Mouse (Mus musculus) stomach, postnatal 0 days (tissue): ENCODE measurements around the gene Timm10. TPM values are rescaled to one million over a fixed set of nuclear protein-coding genes. Genes with fewer than 3 reads are reported as not detected.

Source experiments
- ATAC-seq: fragments of 200-750 bp; cut with Nextera tagmentation; 2 replicates; pipeline ENCODE4 v1.8.0; 2017; ENCODE audit not compliant: low FRiP score, low TSS enrichment
- DNase-seq: peaks from one replicate; pipeline ENCODE4 v3.0.0-alpha.2; 2016; ENCODE audit warnings: low spot score
- H3K27ac ChIP-seq: fragments of 300-500 bp; sonication (generic); replicated peaks from 2 replicates; pipeline ENCODE4 v1.5.1; 2014; ENCODE audit warnings: mild to moderate bottlenecking, control low read depth
- H3K27me3 ChIP-seq: fragments of 300-500 bp; sonication (generic); 2 replicates; pipeline ENCODE4 v1.6.1; 2014; ENCODE audit warnings: low read length; ENCODE audit not compliant: control insufficient read depth, insufficient read depth
- H3K36me3 ChIP-seq: fragments of 300-500 bp; sonication (generic); 2 replicates; pipeline ENCODE4 v1.6.1; 2014; ENCODE audit warnings: low read length, mixed read lengths; ENCODE audit not compliant: control insufficient read depth, insufficient read depth
- H3K4me1 ChIP-seq: fragments of 300-500 bp; sonication (generic); replicated peaks from 2 replicates; pipeline ENCODE4 v1.6.1; 2014; ENCODE audit warnings: antibody characterized with exemption; ENCODE audit not compliant: control insufficient read depth, insufficient read depth
- H3K4me2 ChIP-seq: fragments of 300-500 bp; sonication (generic); replicated peaks from 2 replicates; pipeline ENCODE4 v1.6.1; 2014; ENCODE audit warnings: low read depth, mild to moderate bottlenecking, control low read depth, moderate library complexity
- H3K4me3 ChIP-seq: fragments of 300-500 bp; sonication (generic); 2 replicates; pipeline ENCODE4 v1.5.1; 2014; ENCODE audit warnings: low read depth, low read length, control low read depth
- H3K9ac ChIP-seq: fragments of 300-500 bp; sonication (generic); 2 replicates; pipeline ENCODE4 v1.6.1; 2014; ENCODE audit warnings: mild to moderate bottlenecking, low read length, control low read depth, mixed read lengths
- H3K9me3 ChIP-seq: fragments of 300-500 bp; sonication (generic); 2 replicates; pipeline ENCODE4 v1.6.1; 2016; ENCODE audit warnings: low read length; ENCODE audit not compliant: control insufficient read depth
- CTCF ChIP-seq: IDR thresholded peaks from 2 replicates; pipeline ENCODE4 v1.5.1; 2016; ENCODE audit warnings: antibody characterized with exemption, low read depth, mild to moderate bottlenecking, moderate library complexity
- EP300 ChIP-seq: optimal IDR thresholded peaks from 2 replicates; pipeline ENCODE3; 2016; ENCODE audit warnings: antibody characterized with exemption
- WGBS: fragments of 180-500 bp; shearing (Covaris S2); extraction: QIAGEN DNeasy Blood & Tissue Kit; methylation state at CpG from one replicate; pipeline ENCODE4 v1.1.7; 2014; 5-methylcytosine and 5-hydroxymethylcytosine counted together
- polyA plus RNA-seq: library from polyadenylated mRNA; unstranded; fragments of >200 nt; fragmentation: Nextera tagmentation; extraction: Ambion mirVana; gene quantifications from 2 replicates; pipeline ENCODE4 v1.2.1, GENCODE M21; 2015

Gene Timm10
- 37.7 and 42.3 TPM in 2 replicates for polyA plus RNA-seq

DNA sequence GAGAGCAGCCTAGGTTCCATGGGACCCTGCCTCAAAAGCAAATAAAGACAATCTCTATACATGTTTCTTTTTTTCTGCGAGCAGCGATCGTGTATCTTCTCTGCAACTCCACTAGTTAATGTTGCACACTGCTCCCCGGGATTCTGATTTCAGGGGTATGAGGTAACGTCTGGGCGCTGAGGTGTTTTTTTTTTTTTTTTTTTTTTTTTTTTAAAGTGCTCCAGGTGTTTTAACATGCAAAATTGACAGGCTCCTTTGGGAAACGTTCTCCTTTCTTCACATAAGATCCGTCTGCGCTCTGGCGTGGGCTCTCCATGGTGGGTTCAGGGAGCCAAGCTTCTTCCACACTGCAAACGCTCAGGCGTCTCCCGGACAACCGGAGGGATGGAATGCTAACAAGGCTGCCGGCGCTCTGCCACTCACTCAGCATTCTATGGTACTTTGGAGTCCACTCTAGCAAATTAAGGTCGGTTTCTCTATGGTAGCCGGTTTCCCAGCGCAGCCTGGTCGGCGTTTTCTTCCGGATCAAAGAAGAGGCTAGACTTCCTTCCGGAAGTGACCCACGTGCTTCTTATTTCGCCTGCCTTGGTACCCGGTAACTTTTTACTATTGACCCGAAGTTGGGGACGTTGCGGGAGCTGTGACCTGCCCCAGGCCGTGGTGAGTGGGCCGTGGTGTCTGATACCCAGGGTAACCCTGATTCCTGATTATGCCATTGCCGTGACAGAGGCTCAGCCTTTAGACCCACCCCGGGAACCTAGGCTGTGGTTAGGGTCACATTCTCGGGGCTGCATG, at the start of gene Timm10:
Timm10 (plus strand) TSS at position 510 of the 795 bp plus-strand sequence.
- H3K4me2 ChIP-seq: peak within 1 kb of the TSS; percentile 90
- H3K9ac ChIP-seq: peak within 1 kb of the TSS; percentile 66
- peak within 1 kb of the TSS; percentile 59 for H3K27ac ChIP-seq
- under 1% methylated on average over 34 of the region's 34 CpGs for WGBS
- no peaks in the 10 kb centered on the region for H3K4me1 ChIP-seq
- peaks cover 4% of the 10 kb centered on the region; the same call in 1 of the 2 replicates for H3K36me3 ChIP-seq
- ATAC-seq (peak; percentile 91), DNase-seq (peak; percentile 91)
- TF ChIP-seq EP300 (peak; percentile 50), CTCF (no peak)
- H3K9me3 ChIP-seq: no peaks in the 10 kb centered on the region
- peak within 1 kb of the TSS; percentile 80 for H3K4me3 ChIP-seq
- no peaks in the 10 kb centered on the region for H3K27me3 ChIP-seq

GRCm38 (mm10) chr2:84777706-84778105, 49.1 kb upstream of the Timm10 start:
- Histone ChIP-seq H3K9ac (no peak overlapping the region), H3K4me3 (no peak overlapping the region), H3K4me2 (no peak overlapping the region), H3K27ac (no peak overlapping the region), H3K27me3 (no peaks in the 10 kb centered on the region), H3K36me3 (no peaks in the 10 kb centered on the region), H3K4me1 (no peaks in the 10 kb centered on the region), H3K9me3 (no peaks in the 10 kb centered on the region)
- ATAC-seq (no peak), DNase-seq (no peak)
- 46% methylated on average over 3 of the region's 3 CpGs for WGBS
- no peak for TF ChIP-seq EP300
- TF ChIP-seq CTCF: no peak

GRCm38 (mm10) chr2:84779210-84779609, 47.6 kb upstream of the Timm10 start:
- Histone ChIP-seq H3K4me1 (peaks cover 3% of the 10 kb centered on the region; the same call in 1 of the 2 replicates), H3K9ac (no peak overlapping the region), H3K27me3 (no peaks in the 10 kb centered on the region), H3K27ac (no peak overlapping the region), H3K4me3 (no peak overlapping the region), H3K9me3 (no peaks in the 10 kb centered on the region), H3K36me3 (no peaks in the 10 kb centered on the region), H3K4me2 (no peak overlapping the region)
- peak; percentile 61 for TF ChIP-seq CTCF
- TF ChIP-seq EP300: no peak
- 46% methylated on average over 6 of the region's 6 CpGs for WGBS
- ATAC-seq (no peak), DNase-seq (no peak)

- WGBS: 72% methylated on average over 1 of the region's 1 CpGs
Observed at GRCm38 (mm10) chr2:84783315-84783714, 43.5 kb upstream of the Timm10 start.

GRCm38 (mm10) chr2:84783840-84784566, 42.8 kb upstream of the Timm10 start:
- H3K9me3 ChIP-seq: no peaks in the 10 kb centered on the region
- DNase-seq (no peak), ATAC-seq (peak; percentile 87)
- H3K4me1 ChIP-seq: peaks cover 4% of the 10 kb centered on the region; the same call in 1 of the 2 replicates
- no peak overlapping the region for H3K4me3 ChIP-seq
- 41% methylated on average over 3 of the region's 3 CpGs for WGBS
- H3K36me3 ChIP-seq: no peaks in the 10 kb centered on the region
- H3K4me2 ChIP-seq: no peak overlapping the region
- no peak for TF ChIP-seq EP300
- TF ChIP-seq CTCF: no peak
- H3K9ac ChIP-seq: no peak overlapping the region
- peak overlapping the region; percentile 67 for H3K27ac ChIP-seq
- no peaks in the 10 kb centered on the region for H3K27me3 ChIP-seq

More at GRCm38 (mm10) chr2:84783315-84783714, 43.5 kb upstream of the Timm10 start:
- Histone ChIP-seq H3K9me3 (no peaks in the 10 kb centered on the region), H3K4me2 (no peak overlapping the region), H3K4me3 (no peak overlapping the region), H3K36me3 (no peaks in the 10 kb centered on the region), H3K27me3 (no peaks in the 10 kb centered on the region), H3K27ac (peak overlapping the region; percentile 67), H3K9ac (no peak overlapping the region), H3K4me1 (peaks cover 4% of the 10 kb centered on the region; the same call in 1 of the 2 replicates)
- no peak for DNase-seq
- no peak for ATAC-seq
- TF ChIP-seq CTCF (no peak), EP300 (no peak)
